Mouse (Mus musculus): ENCODE measurements at regions not wholly inside any gene's neighbourhood (a gene's known extent, or its start where the extent isn't known, plus 50 kb on each side); places are given as distances from the start of the nearest gene placed in this dataset.
"Not testable (repeated sequence)": the region's sequence is repeated elsewhere in the genome, so short reads cannot be mapped to it uniquely, and the experiment has no call there.

DNA sequence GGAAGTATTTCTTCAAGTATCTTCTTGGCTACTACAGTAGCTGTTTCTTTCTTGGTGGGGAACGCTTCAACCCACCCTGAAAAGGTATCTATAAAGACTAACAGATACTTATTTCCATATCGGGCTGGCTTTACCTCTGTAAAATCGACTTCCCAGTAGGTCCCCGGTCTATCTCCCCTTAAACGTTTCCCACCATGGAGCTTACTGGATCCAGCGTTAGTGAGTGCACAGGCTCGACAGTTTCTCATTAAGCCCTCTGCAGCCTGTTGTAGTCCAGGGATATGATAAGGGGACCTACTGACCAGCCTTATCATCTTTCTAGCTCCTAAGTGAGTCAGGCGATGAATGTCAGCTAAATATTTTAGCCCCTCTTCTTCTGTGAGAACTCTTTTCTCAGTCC, 275.1 kb downstream of the Gm21863 start:
- TF ChIP-seq CTCF (conservative IDR thresholded peaks at IDR 0.05; ENCODE audit: low read length); POU5F1 (IDR thresholded peaks at IDR 0.05; ENCODE audit: borderline replicate concordance, low read length); NANOG (IDR thresholded peaks at IDR 0.05; ENCODE audit: borderline replicate concordance, low read length): not testable (repeated sequence)
